18 mouse cellular contexts compared by ENCODE assay signal in genomic region chr9:82860805-82861204, GRCm38 (mm10).
"Had no signal": no experiment of that assay in that cellular context is flagged by ENCODE, and none has a peak within 500 bp of the region (broad histone marks: within the 10 kb centered on the region; RNA-seq: fewer than 3 reads in every experiment).

No protein-coding gene starts in this region.

- H3K9ac ChIP-seq: liver, embryonic 13.5 days; midbrain, embryonic 12.5 days; midbrain, embryonic 15.5 days; neural tube, embryonic 12.5 days; neural tube, embryonic 15.5 days had no signal

- H3K27ac ChIP-seq: liver, embryonic 13.5 days; macrophage; midbrain, embryonic 12.5 days; midbrain, embryonic 15.5 days; neural tube, embryonic 12.5 days; neural tube, embryonic 15.5 days had no signal

- ATAC-seq: midbrain, embryonic 15.5 days had no signal

- H3K4me2 ChIP-seq: liver, embryonic 13.5 days; midbrain, embryonic 12.5 days; midbrain, embryonic 15.5 days; neural tube, embryonic 12.5 days; neural tube, embryonic 15.5 days had no signal

- H3K9me3 ChIP-seq: liver, embryonic 13.5 days; midbrain, embryonic 12.5 days; midbrain, embryonic 15.5 days; neural tube, embryonic 12.5 days; neural tube, embryonic 15.5 days had no signal

- H3K27me3 ChIP-seq: liver, embryonic 13.5 days; midbrain, embryonic 12.5 days; midbrain, embryonic 15.5 days; neural tube, embryonic 12.5 days; neural tube, embryonic 15.5 days had no signal

- H3K36me3 ChIP-seq: midbrain, embryonic 12.5 days; midbrain, embryonic 15.5 days; neural tube, embryonic 12.5 days; neural tube, embryonic 15.5 days had no signal

- H3K4me1 ChIP-seq: liver, embryonic 13.5 days; midbrain, embryonic 12.5 days; midbrain, embryonic 15.5 days; neural tube, embryonic 12.5 days; neural tube, embryonic 15.5 days had no signal

- DNase-seq: kidney, adult 8-10 months; kidney, postnatal 25 days; layer of hippocampus, adult 9-11 months; liver, embryonic 13.5 days; lung, adult 2 months; lung, postnatal 10 days; right cerebral cortex, adult 18-20 months; right cerebral cortex, postnatal 14 days; right cerebral cortex, postnatal 4 days; thymus, adult 2 months; thymus, postnatal 14 days; thymus, postnatal 4 days had no signal

- H3K4me3 ChIP-seq: layer of hippocampus, adult 2 months; liver, embryonic 13.5 days; midbrain, embryonic 12.5 days; midbrain, embryonic 15.5 days; neural tube, embryonic 12.5 days; neural tube, embryonic 15.5 days had no signal
